Mouse (Mus musculus): ENCODE data around the gene Msx1. TPM values are rescaled to one million over a fixed set of nuclear protein-coding genes. Genes with fewer than 3 reads are reported as not detected.

Msx1 gene
- total RNA-seq, 2 experiments from 2014 or later: not detected

DNA sequence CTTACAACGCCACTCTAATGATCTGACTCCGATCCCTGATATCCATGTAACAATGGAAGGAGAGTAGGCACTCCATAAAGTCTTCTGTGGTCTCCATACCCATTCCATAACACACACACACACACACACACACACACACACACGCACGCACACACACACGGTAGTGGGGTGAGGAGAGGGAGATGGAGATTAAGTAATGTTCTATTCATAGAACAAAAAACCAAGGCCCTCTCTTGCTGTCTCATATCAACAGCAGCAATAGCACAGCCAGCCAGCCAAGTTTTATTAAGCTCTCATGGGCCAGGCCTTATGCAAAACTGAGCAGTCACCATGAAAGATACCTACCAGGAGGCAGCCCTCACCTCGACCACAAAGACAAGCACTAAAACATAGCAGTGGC is 19.1 kb downstream of the Msx1 start:
- ATAC-seq (replicated peaks; ENCODE audit: low FRiP score, poor library complexity, severe bottlenecking): no peak

DNA sequence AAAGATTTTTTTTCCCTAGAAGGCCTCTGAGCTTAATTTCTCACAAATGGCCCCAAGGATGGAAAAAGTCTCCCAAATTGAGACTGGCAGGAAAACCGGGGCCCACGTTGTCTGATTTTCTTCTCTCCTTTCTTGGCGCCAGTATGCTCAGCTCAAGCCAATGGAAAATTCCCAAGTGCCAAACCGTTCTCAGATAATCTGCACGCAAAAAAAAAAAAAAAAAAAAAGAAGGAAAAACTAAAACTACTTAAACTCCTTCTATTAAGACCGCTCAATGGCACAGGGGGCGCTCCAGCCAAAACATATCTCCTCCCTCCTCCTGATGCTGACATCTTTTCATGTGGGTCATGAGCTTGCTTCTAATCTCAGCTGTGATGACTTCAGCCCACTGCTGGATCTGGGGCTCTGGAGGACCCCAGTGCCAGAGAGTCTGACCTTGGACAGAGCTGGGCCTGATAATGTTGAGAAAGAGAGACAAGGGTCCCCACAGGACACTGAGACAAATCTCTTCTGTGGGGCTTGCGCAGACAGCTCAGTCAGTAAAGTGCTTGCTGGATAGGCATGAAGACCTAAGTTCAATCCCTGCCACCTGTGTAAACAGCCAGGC is 19.8 kb downstream of the Msx1 start:
- ATAC-seq (replicated peaks; ENCODE audit: low FRiP score, poor library complexity, severe bottlenecking): no peak

DNA sequence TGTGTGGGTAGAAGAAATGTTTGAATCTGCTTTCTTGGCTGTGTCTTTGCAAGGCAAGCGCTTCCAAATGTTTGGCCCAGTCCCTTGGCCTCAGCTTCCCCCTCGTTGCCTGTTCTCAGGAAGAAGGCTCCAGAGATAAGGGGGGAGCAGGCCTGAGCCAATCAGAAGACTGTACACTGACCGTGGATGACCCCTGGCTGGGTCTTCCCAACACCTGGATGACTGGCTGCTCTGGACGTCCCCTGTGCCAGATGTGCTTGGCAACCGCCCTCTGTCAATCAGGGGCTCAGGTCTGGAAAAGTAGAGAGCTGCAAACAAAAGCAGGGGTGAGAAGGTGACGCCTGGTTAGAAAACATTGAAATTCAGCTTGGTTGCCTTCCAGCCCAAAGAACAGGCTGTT is 27.1 kb downstream of the Msx1 start:
- no peak for ATAC-seq (replicated peaks; ENCODE audit: low FRiP score, poor library complexity, severe bottlenecking)

DNA sequence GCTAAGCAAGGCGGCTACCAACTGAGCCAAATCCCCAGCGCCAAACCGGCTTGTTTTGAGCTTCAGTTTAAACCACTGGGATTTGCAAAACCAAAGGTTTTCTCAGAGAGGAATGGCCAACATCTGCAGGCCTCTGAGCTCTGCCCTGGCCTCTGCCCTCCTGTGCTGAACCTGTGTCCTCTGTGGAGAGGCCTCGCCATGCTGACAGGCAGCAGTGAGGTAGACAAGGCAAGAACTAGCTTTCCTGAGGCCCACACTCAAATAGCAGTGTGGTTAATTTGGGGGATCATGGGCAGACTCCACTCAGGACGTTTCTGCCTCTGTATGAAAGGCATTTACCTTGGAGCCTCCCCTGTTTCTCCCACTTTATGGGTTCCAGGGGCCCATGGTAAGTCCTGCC is 27.6 kb downstream of the Msx1 start:
- no peak for ATAC-seq (replicated peaks; ENCODE audit: low FRiP score, poor library complexity, severe bottlenecking)

DNA sequence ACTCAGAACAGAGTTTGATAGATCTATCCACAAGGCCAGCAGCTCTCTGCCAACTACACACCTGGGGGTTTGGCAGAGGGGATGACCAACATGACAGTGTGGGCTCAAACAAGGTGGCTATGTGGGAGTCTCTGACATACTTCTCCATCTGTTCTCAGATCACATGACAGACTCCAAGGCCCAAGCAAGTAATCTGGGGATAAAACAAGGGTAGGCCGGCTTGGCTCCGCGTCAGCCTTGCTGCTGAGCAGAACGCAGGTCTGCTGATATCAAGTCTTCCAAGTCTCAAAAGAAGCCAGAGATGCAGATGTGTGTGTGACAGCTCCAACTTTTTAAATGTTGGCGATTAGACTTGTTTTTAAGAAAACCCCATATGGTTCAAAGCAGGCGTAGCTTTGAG is 28.7 kb downstream of the Msx1 start:
- ATAC-seq (replicated peaks; ENCODE audit: low FRiP score, poor library complexity, severe bottlenecking): no peak

DNA sequence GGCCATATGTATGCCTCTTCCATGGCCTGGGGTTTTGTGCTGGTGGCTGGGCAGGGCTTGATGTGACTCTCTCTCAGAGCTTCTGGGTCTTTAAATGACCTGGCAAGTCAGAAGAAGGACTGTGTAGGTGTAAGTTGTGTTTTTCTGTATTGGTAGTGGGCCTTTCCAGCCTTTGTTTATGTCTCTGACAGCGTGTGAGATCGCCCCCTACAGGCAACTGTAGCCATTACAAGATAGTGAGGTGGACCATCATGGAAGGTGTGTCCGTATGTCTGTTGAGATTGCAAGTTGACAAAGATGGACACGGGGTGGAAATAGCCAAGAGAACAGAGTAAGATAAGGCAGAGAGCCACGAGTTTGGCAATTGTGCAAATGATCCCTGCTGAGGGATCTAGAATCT is 32.2 kb downstream of the Msx1 start:
- ATAC-seq (replicated peaks; ENCODE audit: low FRiP score, poor library complexity, severe bottlenecking): no peak

DNA sequence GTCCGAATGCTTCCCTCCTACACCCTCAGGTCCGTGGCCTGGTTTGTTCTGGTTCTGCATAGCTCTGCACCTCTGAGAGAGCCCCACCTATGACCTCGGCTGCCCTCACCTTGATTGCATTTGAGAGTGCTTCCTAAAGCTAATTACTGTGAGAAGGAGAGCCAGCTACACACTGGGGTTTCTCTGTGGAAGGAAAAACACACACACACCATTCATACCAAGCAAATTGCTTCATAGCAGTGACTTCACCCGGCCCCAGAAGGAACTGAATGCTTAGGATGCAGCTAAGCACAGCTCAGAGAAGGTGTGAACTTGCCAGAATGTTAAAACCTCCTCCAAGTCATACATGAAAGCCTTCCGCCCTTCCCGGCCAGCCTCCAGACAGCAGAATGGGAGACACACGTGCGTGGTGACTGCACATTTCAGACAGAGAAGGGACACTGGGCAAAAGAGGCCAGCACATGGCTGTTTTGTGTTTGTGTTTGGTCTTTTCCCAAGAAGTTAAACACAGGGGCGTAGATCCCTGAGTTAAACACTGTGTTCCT is 39.5 kb downstream of the Msx1 start:
- no peak for ATAC-seq (replicated peaks; ENCODE audit: low FRiP score, poor library complexity, severe bottlenecking)

DNA sequence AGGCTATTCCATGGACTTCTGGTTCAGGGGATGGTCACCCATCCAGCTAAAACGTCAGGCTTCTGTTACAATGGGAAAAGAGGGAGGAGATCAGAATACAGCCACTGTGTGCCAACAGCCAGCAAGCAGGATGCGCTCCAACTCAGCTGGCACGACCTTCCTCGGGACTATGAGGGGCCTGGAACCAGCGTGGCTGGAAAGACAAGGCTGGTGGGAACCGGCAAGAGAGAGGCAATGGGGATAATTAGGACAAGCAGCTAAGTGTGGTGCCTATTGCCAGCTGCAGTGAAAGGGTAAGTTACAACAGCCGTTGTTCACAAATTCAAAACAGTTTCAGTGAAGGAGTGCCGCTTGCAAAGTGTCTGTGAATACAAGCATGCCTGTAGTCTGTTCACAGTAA is 41.1 kb downstream of the Msx1 start:
- ATAC-seq (replicated peaks; ENCODE audit: low FRiP score, poor library complexity, severe bottlenecking): no peak

DNA sequence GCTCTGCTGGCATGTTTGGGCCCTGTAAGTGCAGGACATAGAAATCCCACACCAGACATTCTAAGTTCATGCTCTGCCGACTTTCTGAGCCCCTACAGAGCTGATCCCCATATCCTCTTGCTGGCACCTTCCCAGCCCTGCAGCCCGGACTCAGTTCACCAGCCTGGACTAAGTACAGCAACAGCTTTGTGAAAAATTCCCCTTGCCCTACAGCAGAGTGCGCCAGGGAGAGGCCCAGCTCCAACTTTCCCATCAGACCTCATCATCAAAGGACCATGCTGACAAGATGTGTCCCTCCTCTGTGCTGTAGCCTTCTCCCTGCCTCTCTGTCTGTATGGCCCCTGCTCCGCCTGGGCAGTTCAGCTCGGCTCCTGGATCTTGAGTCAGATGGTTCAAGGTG is 48.7 kb downstream of the Msx1 start:
- ATAC-seq (replicated peaks; ENCODE audit: low FRiP score, poor library complexity, severe bottlenecking): no peak

DNA sequence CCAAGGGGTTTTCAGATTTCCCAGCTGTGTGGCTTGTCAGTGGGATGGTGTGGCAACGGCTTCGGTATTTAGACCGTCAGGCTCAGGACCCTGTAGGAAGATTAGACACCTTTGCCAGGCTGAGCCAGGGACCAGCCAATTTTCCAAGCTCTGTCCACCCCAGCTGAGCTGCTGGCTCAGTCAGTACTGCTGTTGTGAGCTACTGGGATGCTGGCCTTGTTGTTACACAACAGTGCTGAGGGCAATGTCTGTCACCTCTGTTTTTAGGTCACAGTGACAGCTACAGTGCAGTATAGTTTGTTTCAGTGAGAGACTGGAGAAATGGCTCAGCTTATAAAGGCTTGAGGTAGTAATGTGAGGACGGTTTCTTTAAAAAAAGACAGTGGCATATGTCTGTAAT is 50.4 kb downstream of the Msx1 start:
- ATAC-seq (replicated peaks; ENCODE audit: low FRiP score, poor library complexity, severe bottlenecking): no peak

DNA sequence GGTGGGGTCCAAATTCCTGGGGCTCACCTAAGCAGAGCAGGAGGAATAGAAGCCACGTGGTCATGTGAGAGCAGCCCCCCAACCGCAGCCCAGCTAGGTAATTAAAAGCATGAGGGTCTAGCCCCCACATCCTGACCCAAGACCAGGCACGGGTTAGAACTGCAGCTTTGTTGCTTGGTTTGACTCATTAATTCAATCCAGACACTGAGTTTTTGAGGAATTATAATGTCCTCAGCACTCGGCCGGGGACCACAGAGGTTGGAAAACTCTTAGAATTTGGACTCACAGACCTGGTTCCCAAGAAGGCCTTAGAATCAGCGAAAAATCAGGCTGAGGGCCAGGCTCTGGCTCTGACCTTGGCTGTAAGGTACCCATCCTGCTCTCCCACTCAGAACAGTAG is 53.5 kb downstream of the Msx1 start:
- ATAC-seq (replicated peaks; ENCODE audit: low FRiP score, poor library complexity, severe bottlenecking): no peak

Other genes with a start within 250 kb of the Msx1 start
- not detected in 2 replicates for gene Stk32b, start 107.4 kb downstream of the Msx1 start, total RNA-seq (2015; ENCODE audit: low replicate concordance)
- not detected in 2 replicates for gene Stk32b, start 107.4 kb downstream of the Msx1 start, total RNA-seq (2017; ENCODE audit: low replicate concordance)
- gene Cytl1, start 89.1 kb downstream of the Msx1 start, total RNA-seq (2015; ENCODE audit: low replicate concordance): not detected in 2 replicates
- not detected in 2 replicates for gene Cytl1, start 89.1 kb downstream of the Msx1 start, total RNA-seq (2017; ENCODE audit: low replicate concordance)
- gene Stx18, start 214.2 kb upstream of the Msx1 start, total RNA-seq (2015; ENCODE audit: low replicate concordance): 9.0 and 23.5 TPM in 2 replicates
- gene Stx18, start 214.2 kb upstream of the Msx1 start, total RNA-seq (2017; ENCODE audit: low replicate concordance): 10.9 and 12.1 TPM in 2 replicates

Measured in erythroid progenitor cell, adult 5-6 weeks (primary cell).